Mouse (Mus musculus) forebrain, embryonic 16.5 days (tissue): ENCODE data around the gene Pik3ip1. TPM values are rescaled to one million over a fixed set of nuclear protein-coding genes. Genes with fewer than 3 reads are reported as not detected.
A peak's percentile ranks its signal among the peaks of the same experiment; 100 is the strongest.

Experiments used
- ATAC-seq: fragments of 200-750 bp; cut with Nextera tagmentation; 2 replicates; pipeline ENCODE4 v1.8.0; 2017; ENCODE audit warnings: mild to moderate bottlenecking, moderate library complexity
- H3K27ac ChIP-seq: fragments of 300-500 bp; sonication (generic); 2 replicates; pipeline ENCODE4 v1.5.1; 2014; ENCODE audit warnings: low read length, control low read depth
- H3K27me3 ChIP-seq: fragments of 300-500 bp; sonication (generic); replicated peaks from 2 replicates; pipeline ENCODE4 v1.6.1; 2014; ENCODE audit warnings: low read length; ENCODE audit not compliant: control insufficient read depth, insufficient read depth
- H3K36me3 ChIP-seq: fragments of 300-500 bp; sonication (generic); 2 replicates; pipeline ENCODE4 v1.6.1; 2014; ENCODE audit not compliant: control insufficient read depth, insufficient read depth
- H3K4me1 ChIP-seq: fragments of 300-500 bp; sonication (generic); replicated peaks from 2 replicates; pipeline ENCODE4 v1.6.1; 2014; ENCODE audit warnings: low read length; ENCODE audit not compliant: control insufficient read depth, insufficient read depth
- H3K4me2 ChIP-seq: fragments of 300-500 bp; sonication (generic); 2 replicates; pipeline ENCODE4 v1.6.1; 2014; ENCODE audit warnings: mild to moderate bottlenecking, low read length, control low read depth
- H3K4me3 ChIP-seq: fragments of 300-500 bp; sonication (generic); replicated peaks from 2 replicates; pipeline ENCODE4 v1.5.1; 2014; ENCODE audit warnings: mild to moderate bottlenecking, low read length, control low read depth
- H3K9ac ChIP-seq: fragments of 300-500 bp; sonication (generic); replicated peaks from 2 replicates; pipeline ENCODE4 v1.6.1; 2014; ENCODE audit warnings: low read depth, low read length, control low read depth
- H3K9me3 ChIP-seq: fragments of 300-500 bp; sonication (generic); 2 replicates; pipeline ENCODE4 v1.6.1; 2016; ENCODE audit warnings: low read length; ENCODE audit not compliant: control insufficient read depth
- WGBS: fragments of 180-500 bp; shearing (Covaris S2); extraction: QIAGEN DNeasy Blood & Tissue Kit; methylation state at CpG from one replicate; pipeline ENCODE4 v1.1.7; 2014; 5-methylcytosine and 5-hydroxymethylcytosine counted together
- polyA plus RNA-seq: library from polyadenylated mRNA; unstranded; fragments of >200 nt; fragmentation: Nextera tagmentation; extraction: Ambion mirVana; gene quantifications from 2 replicates; pipeline ENCODE4 v1.2.1, GENCODE M21; 2015

Pik3ip1 gene
- polyA plus RNA-seq, 1 experiment from 2014 or later, result 36.1 TPM

DNA sequence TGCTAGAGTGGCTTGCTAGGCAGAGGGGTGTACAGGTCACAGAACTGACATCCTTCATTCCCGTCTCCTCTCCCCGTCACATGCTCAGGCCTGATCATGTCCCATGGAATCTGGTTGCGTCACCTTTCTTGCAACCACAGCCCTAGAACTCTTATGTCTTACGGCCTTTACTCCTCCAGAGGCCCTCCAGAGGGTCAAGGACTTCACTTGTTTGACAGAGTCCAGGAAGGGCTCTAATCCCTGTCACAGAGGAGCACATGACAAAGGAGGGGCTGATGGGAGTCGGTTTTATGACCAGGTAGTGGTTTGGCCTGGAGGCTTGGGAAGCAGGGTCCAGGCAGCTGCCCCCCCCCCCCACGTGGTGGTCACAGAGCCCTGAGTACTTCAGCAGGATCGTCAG is 38.8 kb downstream of the Pik3ip1 start:
- Histone ChIP-seq H3K9ac (no peak overlapping the region), H3K4me1 (peaks cover 39% of the 10 kb centered on the region), H3K4me2 (peak overlapping the region; percentile 66; the same call in 1 of the 2 replicates), H3K36me3 (no peaks in the 10 kb centered on the region), H3K9me3 (no peaks in the 10 kb centered on the region), H3K27ac (no peak overlapping the region), H3K4me3 (no peak overlapping the region), H3K27me3 (no peaks in the 10 kb centered on the region)
- ATAC-seq, result no peak
- 61% methylated on average over 7 of the region's 7 CpGs for WGBS

DNA sequence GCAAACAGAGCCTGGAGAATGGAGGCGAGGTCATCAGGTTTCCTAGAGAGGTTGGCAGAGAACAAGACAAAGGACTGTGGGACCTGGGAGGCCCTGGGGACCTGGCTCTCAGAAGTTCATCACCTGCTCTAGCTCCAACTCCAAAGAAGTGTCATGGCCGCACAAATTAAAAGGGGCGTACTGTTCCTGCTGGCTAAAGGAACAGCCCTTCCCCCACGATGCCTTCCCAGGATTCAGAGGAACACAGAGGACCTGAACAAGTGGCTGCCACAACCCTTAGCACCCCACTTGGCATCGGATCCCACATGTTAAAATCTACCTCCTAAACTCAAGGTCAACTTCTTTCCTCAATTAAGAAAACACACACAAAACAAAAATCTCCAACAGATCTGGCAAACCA is 39.2 kb downstream of the Pik3ip1 start:
- 77% methylated on average over 5 of the region's 5 CpGs for WGBS
- Histone ChIP-seq H3K36me3 (no peaks in the 10 kb centered on the region), H3K9ac (no peak overlapping the region), H3K27ac (no peak overlapping the region), H3K4me2 (peak overlapping the region; percentile 66), H3K4me3 (no peak overlapping the region), H3K27me3 (no peaks in the 10 kb centered on the region), H3K4me1 (peaks cover 44% of the 10 kb centered on the region), H3K9me3 (no peaks in the 10 kb centered on the region)
- no peak for ATAC-seq

DNA sequence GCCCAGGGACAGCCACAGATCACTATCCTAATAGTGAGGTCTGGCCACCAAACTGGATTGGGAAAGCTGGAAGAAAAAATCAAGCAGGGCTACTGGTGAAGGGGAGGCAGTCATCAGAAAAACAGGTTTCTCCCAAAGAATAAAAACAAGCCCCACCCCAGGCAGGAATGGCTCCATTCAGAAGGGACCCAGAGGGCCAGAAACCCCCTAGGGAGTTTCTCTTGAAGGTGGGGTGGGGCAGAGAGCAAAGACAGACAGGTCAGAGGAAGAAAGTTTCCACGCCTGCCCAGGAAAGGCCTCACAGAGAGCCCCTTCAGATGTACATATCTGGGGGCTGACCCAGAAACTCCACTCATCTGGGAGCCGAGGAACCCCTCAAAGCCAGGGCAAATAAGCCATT is 40.0 kb downstream of the Pik3ip1 start:
- H3K4me2 ChIP-seq, result peak overlapping the region; percentile 66
- no peak for ATAC-seq
- H3K36me3 ChIP-seq, result no peaks in the 10 kb centered on the region
- H3K4me1 ChIP-seq, result peaks cover 44% of the 10 kb centered on the region
- H3K9me3 ChIP-seq, result no peaks in the 10 kb centered on the region
- no peaks in the 10 kb centered on the region for H3K27me3 ChIP-seq
- H3K4me3 ChIP-seq, result peak overlapping the region; percentile 64
- no peak overlapping the region; the same call in 1 of the 2 replicates for H3K27ac ChIP-seq
- peak overlapping the region; percentile 76 for H3K9ac ChIP-seq
- 92% methylated on average over 2 of the region's 2 CpGs for WGBS

DNA sequence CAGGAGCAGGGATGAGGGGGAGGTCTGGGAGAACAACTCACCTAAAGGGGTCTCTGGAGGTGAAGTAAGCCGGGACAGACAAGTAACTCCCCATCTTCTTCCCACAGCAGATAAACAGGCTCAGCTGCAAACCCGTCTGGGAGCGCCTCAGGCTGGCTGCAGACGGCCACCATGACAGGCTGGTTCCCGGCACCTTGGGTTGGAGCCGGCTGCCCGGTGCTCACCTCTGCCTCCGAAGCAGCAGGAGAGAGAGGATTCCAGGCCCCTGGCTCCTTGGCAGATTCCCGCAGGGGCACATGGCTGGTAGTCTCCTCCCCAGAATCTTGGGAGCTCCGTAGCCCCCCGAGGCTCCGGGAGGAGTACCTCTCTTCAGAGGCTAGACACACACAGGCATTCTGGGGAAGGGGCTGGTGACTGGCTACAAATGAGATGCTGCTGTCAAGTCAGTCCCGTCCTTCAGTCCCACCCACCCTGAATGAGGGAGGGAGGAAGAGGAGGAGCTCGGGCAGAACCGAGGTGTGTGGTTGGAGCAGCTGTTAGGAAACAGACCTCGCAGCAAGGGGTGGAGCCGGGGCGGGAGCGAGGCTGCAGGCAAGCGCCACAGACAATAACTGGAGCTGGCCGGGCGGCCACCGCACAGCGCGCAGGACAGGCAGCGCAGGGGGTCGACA is 40.9 kb downstream of the Pik3ip1 start:
- under 1% methylated on average over 27 of the region's 27 CpGs for WGBS

DNA sequence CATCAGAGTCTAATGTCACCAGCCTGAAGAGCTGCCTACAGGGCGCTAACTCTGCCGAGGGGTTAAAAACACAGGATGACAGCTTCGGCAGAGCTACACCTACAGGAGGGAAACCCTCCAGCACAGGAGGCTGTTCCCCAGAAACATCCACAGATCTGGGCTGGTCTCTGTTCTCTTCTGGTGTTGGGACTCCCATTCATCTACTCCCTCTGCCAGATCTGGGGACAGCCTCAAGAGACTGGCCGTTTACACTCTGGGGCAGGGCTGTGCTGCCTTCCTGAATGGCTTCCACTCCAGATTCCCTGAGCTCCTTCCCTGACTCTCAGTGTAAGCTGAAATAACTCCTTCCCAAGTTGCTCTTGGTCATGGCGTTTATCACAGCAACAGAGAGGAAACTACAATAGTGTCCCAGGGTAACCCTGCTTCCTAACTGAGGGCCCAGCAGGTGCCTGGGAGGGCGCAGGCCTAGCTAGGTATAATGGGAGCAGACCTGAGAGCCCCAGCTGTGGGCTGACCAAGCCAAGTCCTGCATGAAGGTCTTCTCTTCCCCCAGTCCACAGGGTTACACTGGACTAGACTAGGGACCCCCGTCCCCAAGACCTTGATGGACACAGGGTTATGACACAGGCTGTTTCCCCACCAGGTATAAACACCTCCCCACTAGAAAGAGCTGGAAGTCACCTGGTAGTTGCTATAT is 41.5 kb downstream of the Pik3ip1 start:
- Histone ChIP-seq H3K9me3 (no peaks in the 10 kb centered on the region), H3K4me3 (peak overlapping the region; percentile 64), H3K36me3 (no peaks in the 10 kb centered on the region), H3K9ac (peak overlapping the region; percentile 76), H3K27ac (peak overlapping the region; percentile 84), H3K4me1 (peaks cover 44% of the 10 kb centered on the region), H3K4me2 (peak overlapping the region; percentile 66), H3K27me3 (no peaks in the 10 kb centered on the region)
- peak; percentile 45 for ATAC-seq
- WGBS, result 23% methylated on average over 7 of the region's 7 CpGs

More for the DNA sequence above, 40.9 kb downstream of the Pik3ip1 start:
- peak; percentile 99 for ATAC-seq
- Histone ChIP-seq H3K4me1 (peaks cover 44% of the 10 kb centered on the region), H3K9me3 (no peaks in the 10 kb centered on the region), H3K27me3 (no peaks in the 10 kb centered on the region), H3K4me3 (peak overlapping the region; percentile 64), H3K27ac (peak overlapping the region; percentile 84), H3K4me2 (peak overlapping the region; percentile 66), H3K9ac (peak overlapping the region; percentile 76), H3K36me3 (no peaks in the 10 kb centered on the region)

DNA sequence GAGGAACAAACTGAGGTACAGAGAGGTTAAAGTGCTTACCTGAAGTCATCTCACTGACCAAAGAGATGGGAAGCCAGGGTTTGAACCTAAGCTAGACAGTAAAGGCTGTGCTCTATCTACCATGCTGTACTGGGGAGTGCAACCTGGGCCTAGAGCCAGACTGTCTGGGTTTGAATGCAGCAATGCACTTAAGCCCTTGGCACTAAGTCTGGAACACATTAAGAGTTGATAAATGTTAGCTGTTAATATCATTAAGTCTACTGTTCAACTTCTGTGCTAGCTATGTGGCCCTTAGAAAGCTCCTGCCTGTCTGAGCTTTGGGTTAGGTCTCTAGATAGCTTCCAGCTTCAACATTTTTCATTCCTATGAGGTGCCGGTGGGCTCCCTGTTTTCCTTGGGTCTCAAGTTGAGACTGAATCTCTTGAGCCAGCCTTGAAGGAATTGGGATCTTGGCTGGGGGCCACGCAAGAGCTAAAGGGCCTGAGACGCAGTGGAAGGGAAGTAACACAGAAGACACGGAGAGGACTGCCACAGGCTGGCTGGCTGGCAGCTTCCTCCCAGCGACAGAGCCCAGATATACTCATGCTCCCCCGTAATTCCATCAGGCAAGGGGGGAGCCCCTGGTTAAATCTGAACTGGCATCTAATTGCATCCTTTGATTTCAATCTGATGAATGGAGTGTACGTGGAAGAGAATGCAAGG is 43.5 kb downstream of the Pik3ip1 start:
- Histone ChIP-seq H3K27me3 (no peaks in the 10 kb centered on the region), H3K27ac (no peak overlapping the region), H3K4me2 (0 out of 2 replicates have a peak overlapping the region, but pooled peaks have one; percentile 1), H3K9ac (0 out of 2 replicates have a peak overlapping the region, but pooled peaks have one; percentile 7), H3K9me3 (no peaks in the 10 kb centered on the region), H3K36me3 (no peaks in the 10 kb centered on the region), H3K4me3 (no peak overlapping the region), H3K4me1 (peaks cover 40% of the 10 kb centered on the region)
- 13% methylated on average over 7 of the region's 7 CpGs for WGBS
- ATAC-seq, result no peak

DNA sequence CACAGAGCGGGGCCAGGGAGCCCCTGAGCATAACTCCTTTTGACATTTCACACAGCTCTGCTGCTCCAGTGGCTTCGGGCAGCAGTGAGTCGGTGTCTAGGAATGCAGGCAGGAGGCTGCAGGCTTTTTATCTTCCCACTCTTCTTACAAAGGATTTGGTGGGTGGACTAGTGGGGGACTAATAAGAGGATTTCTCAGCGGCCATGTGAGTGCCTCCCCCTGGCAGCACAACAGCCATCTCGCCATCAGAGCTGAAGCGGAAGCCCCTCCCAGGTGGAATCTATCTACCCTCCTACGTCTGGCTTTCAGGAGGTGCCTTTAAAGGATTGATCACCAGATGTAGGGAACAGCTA is 44.1 kb downstream of the Pik3ip1 start:
- no peaks in the 10 kb centered on the region for H3K9me3 ChIP-seq
- 0 out of 2 replicates have a peak overlapping the region, but pooled peaks have one; percentile 7 for H3K9ac ChIP-seq
- peaks cover 35% of the 10 kb centered on the region for H3K4me1 ChIP-seq
- H3K4me3 ChIP-seq, result no peak overlapping the region
- no peaks in the 10 kb centered on the region for H3K36me3 ChIP-seq
- ATAC-seq, result no peak
- 12% methylated on average over 7 of the region's 7 CpGs for WGBS
- no peaks in the 10 kb centered on the region for H3K27me3 ChIP-seq
- 0 out of 2 replicates have a peak overlapping the region, but pooled peaks have one; percentile 1 for H3K4me2 ChIP-seq
- H3K27ac ChIP-seq, result no peak overlapping the region

DNA sequence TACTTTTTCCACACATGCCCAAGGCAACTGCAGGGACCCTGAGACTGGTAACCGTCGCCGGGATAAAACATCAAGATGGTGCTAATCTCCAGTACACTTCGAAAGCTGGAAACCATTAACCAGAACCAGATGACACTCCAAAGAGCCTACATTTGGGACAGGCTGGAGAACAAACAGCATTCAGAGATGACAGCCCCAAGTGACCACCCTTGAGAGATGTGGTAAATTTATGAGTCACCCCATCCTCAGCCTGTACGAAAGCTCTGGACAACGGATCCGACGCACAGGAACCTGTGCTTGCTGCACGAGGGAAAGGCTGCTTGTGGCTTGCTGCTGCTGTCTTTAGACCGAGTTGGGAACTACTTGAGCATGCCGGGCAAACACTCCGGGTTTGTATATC is 44.5 kb downstream of the Pik3ip1 start:
- no peak overlapping the region for H3K9ac ChIP-seq
- no peaks in the 10 kb centered on the region for H3K27me3 ChIP-seq
- WGBS, result 77% methylated on average over 12 of the region's 12 CpGs
- peaks cover 30% of the 10 kb centered on the region for H3K4me1 ChIP-seq
- no peak overlapping the region for H3K4me2 ChIP-seq
- no peaks in the 10 kb centered on the region for H3K9me3 ChIP-seq
- H3K4me3 ChIP-seq, result no peak overlapping the region
- no peak for ATAC-seq
- H3K27ac ChIP-seq, result no peak overlapping the region
- no peaks in the 10 kb centered on the region for H3K36me3 ChIP-seq

DNA sequence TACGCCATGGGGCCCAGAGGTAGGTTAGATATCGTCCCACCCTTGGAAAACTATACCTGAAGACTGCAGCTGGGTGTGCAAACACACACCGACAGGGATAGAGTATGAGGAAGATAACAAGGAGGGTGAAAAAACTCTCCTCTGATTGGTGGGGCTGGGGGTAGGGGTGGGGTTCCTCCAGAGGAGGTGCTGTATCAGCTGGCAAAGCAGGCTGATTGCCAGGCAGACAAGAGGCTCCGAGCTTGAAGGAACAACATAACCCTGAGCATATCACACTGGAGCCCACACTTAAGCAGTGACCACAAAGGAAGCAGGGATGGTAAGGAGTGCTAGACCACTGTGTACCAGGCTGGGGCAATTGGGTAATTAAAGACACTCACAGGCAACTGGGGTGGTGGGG is 49.2 kb downstream of the Pik3ip1 start:
- Histone ChIP-seq H3K9ac (no peak overlapping the region), H3K27me3 (no peaks in the 10 kb centered on the region), H3K36me3 (no peaks in the 10 kb centered on the region), H3K9me3 (0 out of 2 replicates have a peak, but pooled peaks cover 2% of the 10 kb centered on the region), H3K4me2 (no peak overlapping the region), H3K27ac (no peak overlapping the region), H3K4me1 (no peaks in the 10 kb centered on the region), H3K4me3 (no peak overlapping the region)
- WGBS, result 91% methylated on average over 4 of the region's 4 CpGs
- ATAC-seq, result no peak
